Mouse (Mus musculus): ENCODE results near the gene Agrn.
"Not testable (repeated sequence)": the region's sequence is repeated elsewhere in the genome, so short reads cannot be mapped to it uniquely, and the experiment has no call there.

The Agrn gene

GRCm38 (mm10) chr4:156154771-156155170 lies 42.5 kb downstream of the Agrn start:
- no peak for DNase-seq (ENCODE audit: low read depth, low spot score)

GRCm38 (mm10) chr4:156150887-156151286 lies 46.4 kb downstream of the Agrn start:
- DNase-seq (ENCODE audit: low read depth, low spot score), result not testable (repeated sequence)

- no peak for DNase-seq (ENCODE audit: low read depth, low spot score)
Observed at GRCm38 (mm10) chr4:156136285-156137100, 60.8 kb downstream of the Agrn start.

- DNase-seq (ENCODE audit: low read depth, low spot score), result no peak
Observed at GRCm38 (mm10) chr4:156135801-156136200, 61.5 kb downstream of the Agrn start.

GRCm38 (mm10) chr4:156135112-156135511 lies 62.2 kb downstream of the Agrn start:
- DNase-seq (ENCODE audit: low read depth, low spot score), result no peak

GRCm38 (mm10) chr4:156133943-156134605 lies 63.2 kb downstream of the Agrn start:
- peak; percentile 71 for DNase-seq (ENCODE audit: low read depth, low spot score)

GRCm38 (mm10) chr4:156133334-156133733 lies 64.0 kb downstream of the Agrn start:
- DNase-seq (ENCODE audit: low read depth, low spot score), result no peak

- DNase-seq (ENCODE audit: low read depth, low spot score), result no peak
Observed at GRCm38 (mm10) chr4:156130940-156131339, 66.3 kb downstream of the Agrn start.

GRCm38 (mm10) chr4:156130436-156130835 lies 66.9 kb downstream of the Agrn start, which contains the start of gene Rnf223:
Rnf223 (plus strand) TSS chr4:156130513.
- DNase-seq (ENCODE audit: low read depth, low spot score), result no peak

GRCm38 (mm10) chr4:156128746-156129145 lies 68.5 kb downstream of the Agrn start:
- no peak for DNase-seq (ENCODE audit: low read depth, low spot score)

- DNase-seq (ENCODE audit: low read depth, low spot score), result peak; percentile 70
Observed at GRCm38 (mm10) chr4:156126841-156127240, 70.4 kb downstream of the Agrn start.

GRCm38 (mm10) chr4:156125393-156125792 lies 71.9 kb downstream of the Agrn start:
- no peak for DNase-seq (ENCODE audit: low read depth, low spot score)

- no peak for DNase-seq (ENCODE audit: low read depth, low spot score)
Observed at GRCm38 (mm10) chr4:156124077-156124476, 73.2 kb downstream of the Agrn start.
